Mouse (Mus musculus) neural tube, embryonic 12.5 days (tissue): ENCODE results near the gene Calcoco2. TPM values are rescaled to one million over a fixed set of nuclear protein-coding genes. Genes with fewer than 3 reads are reported as not detected.

Experiments used
- ATAC-seq: fragments of 200-750 bp; cut with Nextera tagmentation; 2 replicates; pipeline ENCODE4 v1.8.0; 2017; ENCODE audit warnings: low read depth, mild to moderate bottlenecking, moderate TSS enrichment, moderate library complexity; ENCODE audit not compliant: low FRiP score
- H3K27ac ChIP-seq: fragments of 300-500 bp; sonication (generic); 2 replicates; pipeline ENCODE4 v1.5.1; 2016
- H3K27me3 ChIP-seq: fragments of 300-500 bp; sonication (generic); replicated peaks from 2 replicates; pipeline ENCODE4 v1.6.1; 2016; ENCODE audit warnings: mild to moderate bottlenecking
- H3K36me3 ChIP-seq: fragments of 300-500 bp; sonication (generic); 2 replicates; pipeline ENCODE4 v1.6.1; 2016; ENCODE audit warnings: mild to moderate bottlenecking
- H3K4me1 ChIP-seq: fragments of 300-500 bp; sonication (generic); 2 replicates; pipeline ENCODE4 v1.6.1; 2016
- H3K4me2 ChIP-seq: fragments of 300-500 bp; sonication (generic); replicated peaks from 2 replicates; pipeline ENCODE4 v1.6.1; 2016; ENCODE audit warnings: mild to moderate bottlenecking
- H3K4me3 ChIP-seq: fragments of 300-500 bp; sonication (generic); 2 replicates; pipeline ENCODE4 v1.5.1; 2016
- H3K9ac ChIP-seq: fragments of 300-500 bp; sonication (generic); 2 replicates; pipeline ENCODE4 v1.6.1; 2016; ENCODE audit warnings: mild to moderate bottlenecking
- H3K9me3 ChIP-seq: fragments of 300-500 bp; sonication (generic); 2 replicates; pipeline ENCODE4 v1.6.1; 2016; ENCODE audit warnings: mild to moderate bottlenecking
- WGBS: fragments of 180-500 bp; shearing (Covaris S2); methylation state at CpG from one replicate; pipeline ENCODE4 v1.1.7; 2016; 5-methylcytosine and 5-hydroxymethylcytosine counted together
- polyA plus RNA-seq: library from polyadenylated mRNA; unstranded; fragments of >200 nt; fragmentation: Nextera tagmentation; extraction: Ambion mirVana; gene quantifications from 2 replicates; pipeline ENCODE4 v1.2.1, GENCODE M21; 2016

Gene Calcoco2
- polyA plus RNA-seq, 1 experiment from 2014 or later, result not detected

DNA sequence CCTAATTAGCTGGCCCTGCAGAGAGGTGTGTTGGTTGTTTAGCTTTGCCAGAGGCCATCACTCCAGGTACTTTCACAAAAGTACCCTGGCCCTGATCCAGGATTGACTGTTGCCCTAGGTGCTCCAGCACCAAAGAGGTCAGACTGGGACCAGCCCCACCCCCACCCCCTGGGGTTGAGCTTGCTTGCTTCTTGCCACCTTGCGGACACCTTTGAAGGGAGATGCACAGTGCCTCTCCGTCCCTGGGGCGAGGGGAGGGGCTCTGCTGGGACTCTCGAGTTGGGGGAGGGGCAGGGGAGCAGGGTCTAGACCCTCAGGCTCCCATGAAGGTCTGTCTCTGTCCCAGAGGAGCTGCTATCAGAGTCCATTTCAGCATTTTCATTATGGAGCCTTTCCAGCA lies 61.8 kb downstream of the Calcoco2 start:
- no peak overlapping the region for H3K4me2 ChIP-seq
- no peaks in the 10 kb centered on the region for H3K9me3 ChIP-seq
- ATAC-seq, result no peak
- H3K4me3 ChIP-seq, result no peak overlapping the region
- H3K36me3 ChIP-seq, result peaks cover 86% of the 10 kb centered on the region
- no peaks in the 10 kb centered on the region for H3K27me3 ChIP-seq
- no peaks in the 10 kb centered on the region for H3K4me1 ChIP-seq
- 89% methylated on average over 4 of the region's 4 CpGs for WGBS
- H3K27ac ChIP-seq, result no peak overlapping the region
- H3K9ac ChIP-seq, result no peak overlapping the region

Other genes starting within 250 kb of the Calcoco2 start
- gene B4galnt2, start 197.1 kb downstream of the Calcoco2 start, polyA plus RNA-seq, result 0.11 TPM in 1 of 2 replicates, not detected in the other
- 57.1 and 73.7 TPM in 2 replicates for gene Igf2bp1, start 106.0 kb downstream of the Calcoco2 start, polyA plus RNA-seq
- not detected in 2 replicates for gene Gip, start 87.4 kb downstream of the Calcoco2 start, polyA plus RNA-seq
- gene Snf8, start 77.1 kb downstream of the Calcoco2 start, polyA plus RNA-seq, result 130 and 134 TPM in 2 replicates
- 35.1 and 42.2 TPM in 2 replicates for gene Ube2z, start 46.6 kb downstream of the Calcoco2 start, polyA plus RNA-seq
- gene Atp5g1, start 36.3 kb downstream of the Calcoco2 start, polyA plus RNA-seq, result 483 and 502 TPM in 2 replicates
- not detected in 2 replicates for gene Ttll6, start 21.8 kb upstream of the Calcoco2 start, polyA plus RNA-seq
- 1.1 and 7.6 TPM in 2 replicates for gene Hoxb13, start 82.4 kb upstream of the Calcoco2 start, polyA plus RNA-seq
- 76.1 and 90.5 TPM in 2 replicates for gene Hoxb9, start 159.5 kb upstream of the Calcoco2 start, polyA plus RNA-seq
- gene Hoxb8, start 169.9 kb upstream of the Calcoco2 start, polyA plus RNA-seq, result 35.7 and 53.3 TPM in 2 replicates
- 97.1 and 101 TPM in 2 replicates for gene Hoxb7, start 174.7 kb upstream of the Calcoco2 start, polyA plus RNA-seq
- 145 and 151 TPM in 2 replicates for gene Hoxb6, start 180.5 kb upstream of the Calcoco2 start, polyA plus RNA-seq
- 79.2 and 94.7 TPM in 2 replicates for gene Hoxb5, start 191.4 kb upstream of the Calcoco2 start, polyA plus RNA-seq
- 10.2 and 15.1 TPM in 2 replicates for gene Hoxb4, start 206.3 kb upstream of the Calcoco2 start, polyA plus RNA-seq
- gene Hoxb3, start 211.4 kb upstream of the Calcoco2 start, polyA plus RNA-seq, result 21.2 and 26.5 TPM in 2 replicates
- gene Hoxb2, start 238.6 kb upstream of the Calcoco2 start, polyA plus RNA-seq, result 109 and 119 TPM in 2 replicates